In the genomic region with DNA sequence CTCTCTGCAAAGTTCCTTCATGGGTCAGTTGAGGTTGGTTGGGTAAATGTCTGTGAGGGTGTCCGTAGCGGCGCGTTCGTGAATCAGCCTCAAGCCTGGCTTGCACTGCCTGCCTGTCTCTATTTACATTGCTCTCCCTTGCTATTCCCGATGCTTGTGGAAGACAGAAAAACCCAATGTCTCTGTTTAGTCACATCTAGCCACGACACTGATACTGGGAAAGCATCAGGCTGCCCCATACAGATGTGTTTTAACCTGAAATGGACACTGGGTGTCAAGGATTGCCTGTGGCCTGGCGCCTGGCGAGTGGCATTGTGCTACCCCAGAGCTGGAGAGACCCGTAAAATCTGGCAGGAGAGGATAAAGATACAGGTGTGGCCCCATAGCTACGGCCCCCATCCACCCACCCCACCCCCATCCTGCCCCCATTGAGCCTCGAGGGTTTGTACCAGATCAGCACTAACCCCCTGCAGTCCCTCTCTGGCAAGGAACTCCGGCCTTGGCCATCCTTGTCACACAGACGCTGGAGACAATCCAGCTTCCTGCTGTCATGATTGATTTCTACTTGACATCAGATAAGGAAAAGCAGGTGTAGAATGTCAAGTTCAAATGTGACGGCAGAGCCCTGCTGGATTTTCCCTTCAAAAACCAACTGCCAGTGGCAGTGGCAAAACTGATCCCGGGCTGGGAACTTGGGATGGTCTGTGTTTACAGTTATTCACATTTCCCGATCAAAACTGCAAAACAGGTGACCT, we compare ENCODE assay signal across 8 mouse cellular contexts.
A peak's percentile ranks its signal among the peaks of the same experiment; 100 is the strongest.
DNase-seq lines count a peak whose midpoint lies in the region; ATAC-seq and TF ChIP-seq lines count a peak whose summit lies in the region.

No protein-coding gene starts in this region.

- H3K9me3 ChIP-seq in lung, embryonic 15.5 days, result no peaks in the 10 kb centered on the region
- no peaks in the 10 kb centered on the region for H3K9me3 ChIP-seq in embryonic facial prominence, embryonic 15.5 days (replicated peaks)
- H3K9me3 ChIP-seq in limb, embryonic 11.5 days (ENCODE audit: control insufficient read depth, low read length), result no peaks in the 10 kb centered on the region; the same call in 1 of the 2 replicates
- H3K9me3 ChIP-seq in neural tube, embryonic 15.5 days (replicated peaks), result no peaks in the 10 kb centered on the region

- peak overlapping the region; percentile 65 for H3K4me2 ChIP-seq in lung, embryonic 15.5 days
- peak overlapping the region; percentile 45 for H3K4me2 ChIP-seq in embryonic facial prominence, embryonic 15.5 days (replicated peaks)
- H3K4me2 ChIP-seq in limb, embryonic 11.5 days (ENCODE audit: low read depth, severe bottlenecking), result peak overlapping the region; percentile 48
- peak overlapping the region; percentile 54 for H3K4me2 ChIP-seq in neural tube, embryonic 15.5 days

- ATAC-seq in lung, embryonic 15.5 days (ENCODE audit: borderline replicate concordance, extremely low read depth, low FRiP score, low TSS enrichment), result no peak
- ATAC-seq in embryonic facial prominence, embryonic 15.5 days (ENCODE audit: insufficient number of reproducible peaks, low FRiP score, low TSS enrichment, low read depth), result no peak
- no peak for ATAC-seq in limb, embryonic 11.5 days (ENCODE audit: insufficient number of reproducible peaks, low FRiP score, low TSS enrichment, low read depth)
- no peak for ATAC-seq in neural tube, embryonic 15.5 days (ENCODE audit: low FRiP score)

- 8% methylated on average over 17 of the region's 17 CpGs for WGBS in lung, embryonic 15.5 days
- 20% methylated on average over 17 of the region's 17 CpGs for WGBS in embryonic facial prominence, embryonic 15.5 days
- WGBS in limb, embryonic 11.5 days, result 14% methylated on average over 17 of the region's 17 CpGs
- 18% methylated on average over 17 of the region's 17 CpGs for WGBS in neural tube, embryonic 15.5 days

- H3K4me1 ChIP-seq in lung, embryonic 15.5 days, result peaks cover 22% of the 10 kb centered on the region
- H3K4me1 ChIP-seq in embryonic facial prominence, embryonic 15.5 days, result peaks cover 23% of the 10 kb centered on the region
- H3K4me1 ChIP-seq in limb, embryonic 11.5 days (ENCODE audit: control insufficient read depth, insufficient read depth, low read length), result peaks cover 9% of the 10 kb centered on the region; the same call in 1 of the 2 replicates
- H3K4me1 ChIP-seq in neural tube, embryonic 15.5 days, result peaks cover 23% of the 10 kb centered on the region

- H3K27me3 ChIP-seq in lung, embryonic 15.5 days, result peaks cover 33% of the 10 kb centered on the region
- H3K27me3 ChIP-seq in embryonic facial prominence, embryonic 15.5 days, result peaks cover 35% of the 10 kb centered on the region
- peaks cover 18% of the 10 kb centered on the region for H3K27me3 ChIP-seq in limb, embryonic 11.5 days (ENCODE audit: control insufficient read depth, insufficient read depth, low read length)
- H3K27me3 ChIP-seq in neural tube, embryonic 15.5 days (replicated peaks), result peaks cover 38% of the 10 kb centered on the region

- no peak overlapping the region for H3K27ac ChIP-seq in lung, embryonic 15.5 days
- H3K27ac ChIP-seq in embryonic facial prominence, embryonic 15.5 days (replicated peaks), result no peak overlapping the region
- no peak overlapping the region for H3K27ac ChIP-seq in limb, embryonic 11.5 days (replicated peaks; ENCODE audit: low read depth, low read length)
- H3K27ac ChIP-seq in neural tube, embryonic 15.5 days (replicated peaks), result no peak overlapping the region
- no peak overlapping the region for H3K27ac ChIP-seq in layer of hippocampus, adult 2 months

- peak overlapping the region; percentile 28 for H3K4me3 ChIP-seq in lung, embryonic 15.5 days
- peak overlapping the region; percentile 18 for H3K4me3 ChIP-seq in embryonic facial prominence, embryonic 15.5 days (replicated peaks)
- no peak overlapping the region for H3K4me3 ChIP-seq in limb, embryonic 11.5 days (ENCODE audit: low read depth, low read length)
- H3K4me3 ChIP-seq in neural tube, embryonic 15.5 days (replicated peaks), result peak overlapping the region; percentile 25
- H3K4me3 ChIP-seq in layer of hippocampus, adult 2 months, result no peak overlapping the region

- no peaks in the 10 kb centered on the region for H3K36me3 ChIP-seq in lung, embryonic 15.5 days
- H3K36me3 ChIP-seq in embryonic facial prominence, embryonic 15.5 days, result no peaks in the 10 kb centered on the region
- no peaks in the 10 kb centered on the region for H3K36me3 ChIP-seq in limb, embryonic 11.5 days (ENCODE audit: control insufficient read depth, insufficient read depth, low read length)
- no peaks in the 10 kb centered on the region for H3K36me3 ChIP-seq in neural tube, embryonic 15.5 days

- H3K9ac ChIP-seq in lung, embryonic 15.5 days, result no peak overlapping the region
- H3K9ac ChIP-seq in embryonic facial prominence, embryonic 15.5 days, result no peak overlapping the region
- H3K9ac ChIP-seq in limb, embryonic 11.5 days (ENCODE audit: low read length), result no peak overlapping the region; the same call in 1 of the 2 replicates
- no peak overlapping the region for H3K9ac ChIP-seq in neural tube, embryonic 15.5 days (replicated peaks)

- TF ChIP-seq CTCF in layer of hippocampus, adult 2 months (conservative IDR thresholded peaks at IDR 0.05), result no peak

- DNase-seq in lung, postnatal 14 days, result no peak
- DNase-seq in limb, embryonic 11.5 days (ENCODE audit: low spot score), result no peak
- DNase-seq in frontal cortex, postnatal 10 days (ENCODE audit: low spot score in 2 of 2), result no peak
- no peak for DNase-seq in layer of hippocampus, adult 2 months (ENCODE audit: low spot score in 2 of 2)
- DNase-seq in urinary bladder, postnatal 36 days (ENCODE audit: low spot score in 2 of 2), result no peak

Comparison
In these comparisons a context has a peak if more than half of its experiments do, and no peak if none do; other contexts are left out.
1. H3K4me3 ChIP-seq: peak in lung, embryonic 15.5 days (single experiment), embryonic facial prominence, embryonic 15.5 days (single experiment) and neural tube, embryonic 15.5 days (single experiment); none in limb, embryonic 11.5 days (single experiment) and layer of hippocampus, adult 2 months (single experiment).
2. Peak in every context shown above with its lines, with median percentiles within 50 percentile points of each other: H3K4me2 ChIP-seq.